Mouse (Mus musculus) spleen, adult 2 months (tissue): Measurements from ENCODE around the gene Actr3b. TPM values are rescaled to one million over a fixed set of nuclear protein-coding genes. Genes with fewer than 3 reads are reported as not detected.
"Not testable (repeated sequence)": the region's sequence is repeated elsewhere in the genome, so short reads cannot be mapped to it uniquely, and the experiment has no call there.

Experiments
- DNase-seq, 2 experiments: peaks; one replicate each; pipeline versions ENCODE4 v3.0.0 to v3.0.0-alpha.2; 2012 to 2021; ENCODE audit warnings: low spot score in 2 of 2, low read depth in 1 of 2
- H3K27ac ChIP-seq: fragments of 200-500 bp; 2 replicates; pipeline ENCODE4 v1.5.1; 2012; ENCODE audit warnings: low read length, inconsistent platforms; ENCODE audit not compliant: insufficient read depth
- H3K27me3 ChIP-seq: fragments of 200-500 bp; 2 replicates; pipeline ENCODE4 v1.6.1; 2012; ENCODE audit warnings: mild to moderate bottlenecking, moderate library complexity, low read length, inconsistent platforms; ENCODE audit not compliant: control insufficient read depth, insufficient read depth
- H3K36me3 ChIP-seq: fragments of 200-500 bp; 2 replicates; pipeline ENCODE4 v1.6.1; 2012; ENCODE audit warnings: mild to moderate bottlenecking, low read length, inconsistent platforms; ENCODE audit not compliant: control insufficient read depth, insufficient read depth
- H3K4me1 ChIP-seq: fragments of 200-500 bp; 2 replicates; pipeline ENCODE4 v1.6.1; 2011; ENCODE audit warnings: inconsistent platforms; ENCODE audit not compliant: control insufficient read depth, insufficient read depth, insufficient read length
- H3K4me3 ChIP-seq: fragments of 200-500 bp; 2 replicates; pipeline ENCODE4 v1.5.1; 2011; ENCODE audit warnings: mild to moderate bottlenecking, inconsistent platforms; ENCODE audit not compliant: insufficient read depth, insufficient read length; ENCODE audit errors: extremely low read depth
- CTCF ChIP-seq: fragments of 200-500 bp; IDR thresholded peaks from 2 replicates; pipeline ENCODE4 v1.5.1; 2011; ENCODE audit warnings: mild to moderate bottlenecking, inconsistent platforms; ENCODE audit not compliant: insufficient read depth, insufficient read length, insufficient replicate concordance; ENCODE audit errors: extremely low read depth
- POLR2A ChIP-seq: fragments of 200-500 bp; IDR thresholded peaks from 2 replicates; pipeline ENCODE4 v1.6.1; 2011; ENCODE audit warnings: low read depth, low read length, inconsistent platforms
- WGBS: fragments of 180-500 bp; shearing (Covaris S2); methylation state at CpG from one replicate; pipeline ENCODE4 v1.1.7; 2018; 5-methylcytosine and 5-hydroxymethylcytosine counted together
- polyA plus RNA-seq: library from polyadenylated mRNA; depleted of rRNA; stranded (reverse); fragments of >200 nt; gene quantifications from 2 replicates; pipeline ENCODE4 v1.2.3, GENCODE M21; 2012; rRNA removed

Gene Actr3b
- polyA plus RNA-seq = 0.76 and 0.85 TPM in 2 replicates

DNA sequence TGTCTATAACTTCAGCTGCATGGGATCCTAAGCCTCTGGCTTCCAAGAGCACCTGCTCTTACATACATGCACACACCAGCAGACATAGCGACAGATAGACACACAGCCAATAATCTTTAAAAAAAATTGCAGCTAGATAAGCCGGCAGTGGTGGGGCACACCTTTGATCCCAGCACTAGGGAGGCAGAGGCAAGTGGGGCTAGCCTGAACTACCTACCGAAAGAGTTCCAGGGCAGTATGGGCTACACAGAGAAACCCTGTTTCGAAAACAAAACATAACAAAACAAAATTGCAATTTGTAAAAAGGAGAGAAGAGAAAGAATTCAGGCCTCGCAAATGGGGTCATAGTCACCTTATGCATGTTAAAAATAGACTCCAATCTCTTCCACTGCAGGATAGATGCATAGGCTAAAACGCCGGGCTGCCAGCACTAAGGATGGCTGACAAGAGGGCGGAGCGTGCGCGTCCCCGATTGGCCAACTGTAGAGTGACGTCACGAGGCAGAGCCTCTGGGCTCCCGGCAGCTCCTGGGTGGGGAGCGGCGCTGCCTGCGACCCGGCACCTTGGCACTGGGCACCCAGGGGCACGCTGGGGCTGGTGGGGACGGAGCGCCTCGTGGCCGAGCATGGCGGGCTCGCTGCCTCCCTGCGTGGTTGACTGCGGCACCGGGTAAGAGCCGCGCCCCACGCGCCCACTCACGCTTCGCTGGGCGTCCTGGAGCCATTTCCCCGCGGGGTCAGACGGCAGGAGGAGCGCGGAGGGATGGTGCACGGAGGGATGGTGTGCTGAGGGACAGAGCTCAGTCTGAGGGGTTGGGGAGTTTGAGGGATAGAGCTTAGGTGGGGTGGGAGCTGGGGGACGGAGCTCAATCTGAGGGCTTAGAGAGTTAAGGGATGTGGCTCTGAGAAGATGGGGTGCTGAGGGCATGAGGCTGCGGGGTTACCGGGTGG lies at the start of gene Actr3b:
TSS of gene Actr3b (plus strand) at position 538 of the 950 bp plus-strand sequence.
- Histone ChIP-seq H3K27ac (0 out of 2 replicates have a peak within 1 kb of the TSS, but pooled peaks have one; percentile 20), H3K4me1 (peaks cover 2% of the 10 kb centered on the region), H3K27me3 (no peaks in the 10 kb centered on the region), H3K36me3 (no peaks in the 10 kb centered on the region), H3K4me3 (peak within 1 kb of the TSS; percentile 75)
- no peak for TF ChIP-seq CTCF
- peak; percentile 46 to 85 for DNase-seq
- 4% methylated on average over 45 of the region's 45 CpGs for WGBS

GRCm38 (mm10) chr5:25713001-25713706 lies 46.6 kb upstream of the Actr3b start:
- H3K4me1 ChIP-seq, H3K36me3 ChIP-seq, H3K27ac ChIP-seq, H3K27me3 ChIP-seq, H3K4me3 ChIP-seq: not testable (repeated sequence)
- peak in 1 of 2 experiments; percentile 21 for DNase-seq
- WGBS = 91% methylated on average over 4 of the region's 4 CpGs

GRCm38 (mm10) chr5:25719390-25719789 lies 40.4 kb upstream of the Actr3b start:
- H3K4me1 ChIP-seq = no peaks in the 10 kb centered on the region
- H3K27ac ChIP-seq = no peak overlapping the region
- no peak overlapping the region for H3K4me3 ChIP-seq
- no peak for DNase-seq
- no peaks in the 10 kb centered on the region for H3K27me3 ChIP-seq
- TF ChIP-seq POLR2A (no peak), CTCF (no peak)
- 89% methylated on average over 4 of the region's 4 CpGs for WGBS
- H3K36me3 ChIP-seq = no peaks in the 10 kb centered on the region

GRCm38 (mm10) chr5:25723016-25723415 lies 36.8 kb upstream of the Actr3b start:
- H3K27me3 ChIP-seq = no peaks in the 10 kb centered on the region
- H3K27ac ChIP-seq = no peak overlapping the region
- no peaks in the 10 kb centered on the region for H3K36me3 ChIP-seq
- no peak overlapping the region for H3K4me3 ChIP-seq
- no peak for DNase-seq
- TF ChIP-seq CTCF = no peak
- TF ChIP-seq POLR2A = no peak
- 82% methylated on average over 2 of the region's 2 CpGs for whole genome bisulfite sequencing
- H3K4me1 ChIP-seq = no peaks in the 10 kb centered on the region

GRCm38 (mm10) chr5:25724134-25724675 lies 35.6 kb upstream of the Actr3b start:
- H3K4me3 ChIP-seq = no peak overlapping the region
- H3K27me3 ChIP-seq = no peaks in the 10 kb centered on the region
- TF ChIP-seq POLR2A (no peak), CTCF (no peak)
- H3K4me1 ChIP-seq = no peaks in the 10 kb centered on the region
- 55% methylated on average over 1 of the region's 1 CpGs for WGBS
- H3K36me3 ChIP-seq = no peaks in the 10 kb centered on the region
- no peak overlapping the region for H3K27ac ChIP-seq
- no peak for DNase-seq

- DNase-seq = peak in 1 of 2 experiments; percentile 26
- WGBS = 15% methylated on average over 1 of the region's 1 CpGs
- Histone ChIP-seq H3K36me3 (no peaks in the 10 kb centered on the region), H3K4me1 (no peaks in the 10 kb centered on the region), H3K4me3 (no peak overlapping the region), H3K27me3 (no peaks in the 10 kb centered on the region), H3K27ac (no peak overlapping the region)
- TF ChIP-seq POLR2A = no peak
- TF ChIP-seq CTCF = peak; percentile 49; the same call in 1 of the 2 replicates
Observed at GRCm38 (mm10) chr5:25734318-25734717, 25.5 kb upstream of the Actr3b start.
